Mouse (Mus musculus): ENCODE data around the gene Mocs2.

The Mocs2 gene

GRCm38 (mm10) chr13:114853152-114853551 is 35.1 kb downstream of the Mocs2 start:
- no peak for DNase-seq (ENCODE audit: low spot score in 2 of 2)

- DNase-seq (ENCODE audit: low spot score in 2 of 2), result no peak
Measured at GRCm38 (mm10) chr13:114854023-114854422, 36.0 kb downstream of the Mocs2 start.

- DNase-seq (ENCODE audit: low spot score in 2 of 2), result no peak
Measured at GRCm38 (mm10) chr13:114854428-114854827, 36.4 kb downstream of the Mocs2 start.

- no peak for DNase-seq (ENCODE audit: low spot score in 2 of 2)
Measured at GRCm38 (mm10) chr13:114855573-114856268, 37.7 kb downstream of the Mocs2 start.

- no peak for DNase-seq (ENCODE audit: low spot score in 2 of 2)
Measured at GRCm38 (mm10) chr13:114856269-114856627, 38.2 kb downstream of the Mocs2 start.

GRCm38 (mm10) chr13:114857525-114857924 is 39.5 kb downstream of the Mocs2 start:
- DNase-seq (ENCODE audit: low spot score in 2 of 2), result no peak

GRCm38 (mm10) chr13:114874738-114875137 is 56.7 kb downstream of the Mocs2 start:
- DNase-seq (ENCODE audit: low spot score in 2 of 2), result no peak

- no peak for DNase-seq (ENCODE audit: low spot score in 2 of 2)
Measured at GRCm38 (mm10) chr13:114876005-114876520, 58.0 kb downstream of the Mocs2 start.

- no peak for DNase-seq (ENCODE audit: low spot score in 2 of 2)
Measured at GRCm38 (mm10) chr13:114878667-114879066, 60.6 kb downstream of the Mocs2 start.

Data from frontal cortex, postnatal 25 days (tissue).